Mouse (Mus musculus) kidney, adult 2 months (tissue): ENCODE results near the gene Tubb4b.

Experiments
- CTCF ChIP-seq: fragments of 200-500 bp; conservative IDR thresholded peaks from 2 replicates; pipeline ENCODE4 v1.5.1; 2011; ENCODE audit warnings: low read depth, mild to moderate bottlenecking, control low read depth, low read length, moderate library complexity, mixed read lengths; ENCODE audit not compliant: insufficient read depth, insufficient read length
- POLR2A ChIP-seq: fragments of 200-500 bp; IDR thresholded peaks from one replicate; pipeline ENCODE4 v1.6.1; 2011; ENCODE audit warnings: low read depth, low read length, control low read depth

DNA sequence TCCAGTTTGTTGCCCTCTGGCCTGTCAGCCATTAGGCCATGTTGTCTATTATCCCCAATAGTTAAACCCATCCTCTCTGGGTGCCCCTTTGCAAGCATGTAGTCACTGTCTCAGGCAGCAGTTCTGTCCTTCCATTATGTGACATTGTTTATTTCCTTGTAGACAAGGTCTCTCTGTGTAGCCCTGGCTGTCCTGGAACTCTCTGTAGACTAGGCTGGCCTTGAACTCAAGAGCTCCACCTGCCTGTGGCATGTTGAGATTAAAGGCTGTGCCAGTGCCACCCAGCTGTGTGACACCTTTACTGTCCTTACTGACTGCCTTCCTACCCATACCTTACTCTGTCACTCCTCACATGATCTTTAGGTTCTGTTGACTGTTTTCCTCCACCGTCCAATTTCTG lies 27.8 kb upstream of the Tubb4b start:
- TF ChIP-seq POLR2A (no peak), CTCF (peak; percentile 65)
